Mouse (Mus musculus) olfactory bulb, adult 2 months (tissue): ENCODE results near the gene Olfr167.
"Not testable (repeated sequence)": the region's sequence is repeated elsewhere in the genome, so short reads cannot be mapped to it uniquely, and the experiment has no call there.

Source experiments
- CTCF ChIP-seq: fragments of 200-500 bp; IDR thresholded peaks from 2 replicates; pipeline ENCODE4 v1.5.1; 2012; ENCODE audit warnings: low read depth, mild to moderate bottlenecking, low read length, moderate library complexity; ENCODE audit not compliant: insufficient read depth
- POLR2A ChIP-seq: fragments of 200-500 bp; IDR thresholded peaks from 2 replicates; pipeline ENCODE4 v1.6.1; 2012; ENCODE audit warnings: mild to moderate bottlenecking, low read depth, low read length, moderate library complexity; ENCODE audit not compliant: insufficient read depth

DNA sequence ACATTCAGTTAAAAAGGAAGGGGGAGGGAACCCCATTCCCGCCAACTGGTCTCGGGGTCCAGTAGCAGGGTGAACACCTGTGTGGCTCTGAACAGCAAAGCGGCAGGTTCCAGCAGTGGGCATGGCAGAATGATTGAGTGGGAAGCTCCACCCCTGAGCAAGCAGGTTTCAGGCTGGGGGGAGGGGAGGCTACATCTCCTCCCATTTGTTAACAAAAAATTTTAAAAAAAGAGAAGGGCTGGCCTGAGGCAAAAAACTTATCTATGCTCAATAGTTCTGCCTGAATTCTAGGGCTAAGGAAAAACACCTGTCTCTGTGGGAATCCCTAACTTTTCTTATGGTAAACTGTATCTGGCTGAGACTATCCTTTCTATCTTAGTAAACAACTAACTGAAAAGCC, 30.2 kb upstream of the Olfr167 start:
- not testable (repeated sequence) for TF ChIP-seq CTCF, POLR2A
